Mouse (Mus musculus): Measurements from ENCODE around the gene Glipr2.

- TF ChIP-seq JUND (conservative IDR thresholded peaks at IDR 0.05; ENCODE audit: low read depth, low read length) (no peak), ZKSCAN1 (IDR thresholded peaks at IDR 0.05; ENCODE audit: borderline replicate concordance, low read depth, low read length) (no peak), CHD2 (IDR thresholded peaks at IDR 0.05; ENCODE audit: low read length) (no peak), MAZ (IDR thresholded peaks at IDR 0.05; ENCODE audit: low read depth, low read length) (no peak), E2F4 (IDR thresholded peaks at IDR 0.05; ENCODE audit: insufficient replicate concordance, low read depth, low read length) (no peak), CTCF (conservative IDR thresholded peaks at IDR 0.05 in 1 of 2, IDR thresholded peaks at IDR 0.05 in 1 of 2; ENCODE audit: low read depth in 2 of 2, low read length in 2 of 2) (no peak), POLR2A (IDR thresholded peaks at IDR 0.05; ENCODE audit: low read depth, low read length) (no peak), MAX (IDR thresholded peaks at IDR 0.05; ENCODE audit: low read length) (no peak), MXI1 (IDR thresholded peaks at IDR 0.05; ENCODE audit: low read depth, low read length) (no peak), KAT2A (IDR thresholded peaks at IDR 0.05; ENCODE audit: insufficient replicate concordance, low read length) (no peak)
Measured at GRCm38 (mm10) chr4:43965856-43966535, 8.8 kb downstream of the Glipr2 start.

Measured in CH12.LX (cell line).